Comparison of ENCODE assay signal across 13 mouse cellular contexts in genomic region chr1:46914349-46914748, GRCm38 (mm10). TPM values are rescaled to one million over a fixed set of nuclear protein-coding genes. Genes with fewer than 3 reads are reported as not detected.
A peak's percentile ranks its signal among the peaks of the same experiment; 100 is the strongest.
DNase-seq lines count a peak whose midpoint lies in the region; ATAC-seq and TF ChIP-seq lines count a peak whose summit lies in the region.
"Had no signal": no experiment of that assay in that cellular context is flagged by ENCODE, and none has a peak within 500 bp of the region (broad histone marks: within the 10 kb centered on the region; RNA-seq: fewer than 3 reads in every experiment).

No protein-coding gene starts in this region.

- 15% methylated on average over 1 of the region's 1 CpGs for WGBS in liver, embryonic 14.5 days (ENCODE audit: insufficient replicate concordance)
- WGBS in liver, embryonic 11.5 days: 38% methylated on average over 1 of the region's 1 CpGs
- 69% methylated on average over 1 of the region's 1 CpGs for WGBS in small intestine, adult 2 months
- WGBS in heart, embryonic 11.5 days (ENCODE audit: insufficient replicate concordance): 55% methylated on average over 1 of the region's 1 CpGs

- no peak overlapping the region for H3K9ac ChIP-seq in liver, embryonic 14.5 days (replicated peaks)
- no peak overlapping the region for H3K9ac ChIP-seq in liver, embryonic 11.5 days (ENCODE audit: low read depth, low read length)
- no peak overlapping the region for H3K9ac ChIP-seq in heart, embryonic 11.5 days (ENCODE audit: low read depth, low read length)
- H3K9ac ChIP-seq: embryonic facial prominence, embryonic 15.5 days; lung, embryonic 15.5 days had no signal

- H3K9me3 ChIP-seq in liver, embryonic 14.5 days (ENCODE audit: control insufficient read depth, low read length): no peaks in the 10 kb centered on the region
- peaks cover 3% of the 10 kb centered on the region; the same call in 1 of the 2 replicates for H3K9me3 ChIP-seq in liver, embryonic 11.5 days (ENCODE audit: control insufficient read depth, low read length)
- H3K9me3 ChIP-seq in heart, embryonic 11.5 days (replicated peaks; ENCODE audit: control insufficient read depth, low read length): peaks cover 3% of the 10 kb centered on the region; the same call in 1 of the 2 replicates
- H3K9me3 ChIP-seq: embryonic facial prominence, embryonic 15.5 days; lung, embryonic 15.5 days had no signal

- no peaks in the 10 kb centered on the region for H3K4me1 ChIP-seq in liver, embryonic 14.5 days (replicated peaks; ENCODE audit: control insufficient read depth in 2 of 2, insufficient read depth in 2 of 2, low read length in 1 of 2)
- no peaks in the 10 kb centered on the region for H3K4me1 ChIP-seq in liver, embryonic 11.5 days (replicated peaks; ENCODE audit: control insufficient read depth, insufficient read depth, low read length)
- no peaks in the 10 kb centered on the region for H3K4me1 ChIP-seq in small intestine, adult 2 months (ENCODE audit: control insufficient read depth, insufficient read depth, insufficient read length, low read length)
- H3K4me1 ChIP-seq in heart, embryonic 11.5 days (ENCODE audit: control insufficient read depth, insufficient read depth, low read length): no peaks in the 10 kb centered on the region
- H3K4me1 ChIP-seq: embryonic facial prominence, embryonic 15.5 days; lung, embryonic 15.5 days had no signal

- no peak for TF ChIP-seq EP300 in liver, embryonic 14.5 days (IDR thresholded peaks at IDR 0.05; ENCODE audit: low read depth)

- TF ChIP-seq CTCF in liver, embryonic 14.5 days (IDR thresholded peaks at IDR 0.05; ENCODE audit: low read depth): peak; percentile 50
- TF ChIP-seq CTCF in small intestine, adult 2 months (IDR thresholded peaks at IDR 0.05; ENCODE audit: extremely low read depth, insufficient read length, insufficient replicate concordance, low read depth, low read length): peak; percentile 22; the same call in 1 of the 2 replicates

- TF ChIP-seq POLR2A in small intestine, adult 2 months (IDR thresholded peaks at IDR 0.05; ENCODE audit: low read depth, low read length): no peak

- no peaks in the 10 kb centered on the region for H3K27me3 ChIP-seq in liver, embryonic 14.5 days (ENCODE audit: control insufficient read depth, insufficient read depth, low read length)
- no peaks in the 10 kb centered on the region for H3K27me3 ChIP-seq in liver, embryonic 11.5 days (replicated peaks; ENCODE audit: control insufficient read depth, insufficient read depth, low read length)
- no peaks in the 10 kb centered on the region for H3K27me3 ChIP-seq in small intestine, adult 2 months (ENCODE audit: control insufficient read depth, insufficient read depth, low read length)
- H3K27me3 ChIP-seq in heart, embryonic 11.5 days (ENCODE audit: control insufficient read depth, insufficient read depth, low read length): no peaks in the 10 kb centered on the region
- H3K27me3 ChIP-seq: embryonic facial prominence, embryonic 15.5 days; lung, embryonic 15.5 days had no signal

- no peak overlapping the region for H3K27ac ChIP-seq in liver, embryonic 14.5 days
- H3K27ac ChIP-seq in liver, embryonic 11.5 days (ENCODE audit: low read depth, low read length): no peak overlapping the region
- no peak overlapping the region for H3K27ac ChIP-seq in small intestine, adult 2 months (ENCODE audit: insufficient read depth, low read depth, low read length)
- no peak overlapping the region for H3K27ac ChIP-seq in heart, embryonic 11.5 days (ENCODE audit: low read depth, low read length)
- H3K27ac ChIP-seq: embryonic facial prominence, embryonic 15.5 days; lung, embryonic 15.5 days had no signal

- H3K4me3 ChIP-seq in liver, embryonic 14.5 days (ENCODE audit: insufficient read depth in 1 of 2, low read depth in 2 of 2, low read length in 2 of 2): no peak overlapping the region
- no peak overlapping the region for H3K4me3 ChIP-seq in liver, embryonic 11.5 days (ENCODE audit: low read depth, low read length)
- H3K4me3 ChIP-seq in small intestine, adult 2 months (ENCODE audit: low read depth, low read length): no peak overlapping the region
- H3K4me3 ChIP-seq in heart, embryonic 11.5 days (ENCODE audit: low read depth, low read length): no peak overlapping the region
- H3K4me3 ChIP-seq: embryonic facial prominence, embryonic 15.5 days; lung, embryonic 15.5 days had no signal

- H3K36me3 ChIP-seq in liver, embryonic 14.5 days (replicated peaks; ENCODE audit: control insufficient read depth, insufficient read depth, low read depth): no peaks in the 10 kb centered on the region
- no peaks in the 10 kb centered on the region for H3K36me3 ChIP-seq in liver, embryonic 11.5 days (ENCODE audit: control insufficient read depth, insufficient read depth, low read length)
- H3K36me3 ChIP-seq in small intestine, adult 2 months (ENCODE audit: control insufficient read depth, insufficient read depth, low read length): no peaks in the 10 kb centered on the region
- H3K36me3 ChIP-seq in heart, embryonic 11.5 days (ENCODE audit: control insufficient read depth, insufficient read depth, low read length): no peaks in the 10 kb centered on the region
- H3K36me3 ChIP-seq: embryonic facial prominence, embryonic 15.5 days; lung, embryonic 15.5 days had no signal

- ATAC-seq in liver, embryonic 14.5 days (ENCODE audit: insufficient read depth): no peak
- no peak for ATAC-seq in liver, embryonic 11.5 days (replicated peaks; ENCODE audit: low FRiP score)
- ATAC-seq in heart, embryonic 11.5 days (replicated peaks; ENCODE audit: insufficient number of reproducible peaks, low FRiP score, low TSS enrichment): no peak
- ATAC-seq: midbrain, embryonic 16.5 days had no signal

- H3K4me2 ChIP-seq in liver, embryonic 14.5 days (ENCODE audit: low read depth): no peak overlapping the region
- no peak overlapping the region for H3K4me2 ChIP-seq in liver, embryonic 11.5 days
- no peak overlapping the region for H3K4me2 ChIP-seq in heart, embryonic 11.5 days
- H3K4me2 ChIP-seq: embryonic facial prominence, embryonic 15.5 days; lung, embryonic 15.5 days had no signal

- no peak for DNase-seq in liver, embryonic 14.5 days (ENCODE audit: low read depth in 3 of 3, low spot score in 3 of 3)
- DNase-seq in liver, embryonic 11.5 days (ENCODE audit: low spot score): no peak
- peak; percentile 10 to 35 for DNase-seq in CD8-positive naive resting alpha-beta T cell, adult 2 months (ENCODE audit: low read depth in 2 of 2, low spot score in 2 of 2)
- DNase-seq in T-cell, adult 2 months (ENCODE audit: low spot score): peak; percentile 30
- no peak for DNase-seq in ovary, postnatal 10 days (ENCODE audit: low spot score)
- DNase-seq: cerebellum, adult 11-12 months; kidney, adult 9 months; spleen, adult 18-20 months had no signal

RNA-seq across cellular contexts. Expression of gene Slc39a10, which starts 21.7 kb away (rescaled TPM):
- 1.7 and 2.2 TPM in 2 replicates for polyA plus RNA-seq in liver, embryonic 14.5 days (2012; rRNA removed)
- 4.0 and 5.2 TPM in 2 replicates for polyA plus RNA-seq in liver, embryonic 14.5 days (2014; fragmentation: Nextera tagmentation; extraction: Ambion mirVana)
- polyA plus RNA-seq in liver, embryonic 11.5 days (2014; fragmentation: Nextera tagmentation; extraction: Ambion mirVana): 21.9 and 26.6 TPM in 2 replicates
- 0.79 and 0.96 TPM in 2 replicates for polyA plus RNA-seq in small intestine, adult 2 months (2012; rRNA removed)
- polyA plus RNA-seq in heart, embryonic 11.5 days (2014; fragmentation: Nextera tagmentation; extraction: Ambion mirVana): 48.0 and 50.5 TPM in 2 replicates

Comparison
In these comparisons a context has a peak if more than half of its experiments do, and no peak if none do; other contexts are left out.
1. DNase-seq: peak in CD8-positive naive resting alpha-beta T cell, adult 2 months (2 of 2) and T-cell, adult 2 months (single experiment); none in liver, embryonic 14.5 days (0 of 3), liver, embryonic 11.5 days (single experiment) and ovary, postnatal 10 days (single experiment).